Mouse (Mus musculus) heart, adult 10 weeks (tissue): ENCODE measurements around the gene Sf3b4. TPM values are rescaled to one million over a fixed set of nuclear protein-coding genes. Genes with fewer than 3 reads are reported as not detected.

Source experiments
- polyA plus RNA-seq: library from polyadenylated mRNA; stranded (reverse); fragments of 350-450 nt; fragmentation: Illumina TruSeq; extraction: RNeasy Lipid Tissue Mini Kit (QIAGEN cat#74804); gene quantifications from one replicate; pipeline ENCODE4 v1.2.3, GENCODE M21; 2014; ENCODE audit warnings: low read depth, low replicate concordance

Sf3b4 gene
- 18.5 TPM for polyA plus RNA-seq

GRCm38 (mm10) chr3:96172197-96173178 is at the start of gene Sf3b4:
TSS of gene Sf3b4 (plus strand) at chr3:96172332.

GRCm38 (mm10) chr3:96161869-96162840 is 10.0 kb upstream of the Sf3b4 start, which contains the start of gene Mtmr11:
TSS of gene Mtmr11 (plus strand) at chr3:96162004.

GRCm38 (mm10) chr3:96180727-96181477 is 8.8 kb downstream of the Sf3b4 start, which contains the start of gene Sv2a:
TSS of gene Sv2a (plus strand) at chr3:96181151.

GRCm38 (mm10) chr3:96219661-96220130 is 47.6 kb downstream of the Sf3b4 start, which contains the start of the genes Bola1 and Hist2h2ab:
TSS of gene Bola1 (minus strand) at chr3:96219709.
TSS of gene Hist2h2ab (plus strand) at chr3:96219865.

GRCm38 (mm10) chr3:96220765-96221639 is 48.9 kb downstream of the Sf3b4 start, which contains the start of the genes Hist2h2ac and Hist2h2be:
TSS of gene Hist2h2ac (minus strand) at chr3:96220880.
TSS of gene Hist2h2be (plus strand) at chr3:96221119.

Other genes starting within 250 kb of the Sf3b4 start
- gene Anp32e, start 243.1 kb upstream of the Sf3b4 start, polyA plus RNA-seq: 68.1 TPM
- gene Plekho1, start 176.3 kb upstream of the Sf3b4 start, polyA plus RNA-seq: 86.2 TPM
- gene Vps45, start 113.9 kb upstream of the Sf3b4 start, polyA plus RNA-seq: 16.6 TPM
- gene Otud7b, start 67.8 kb upstream of the Sf3b4 start, polyA plus RNA-seq: 26.9 TPM
- 4.2 TPM for gene Mtmr11, start 10.3 kb upstream of the Sf3b4 start, polyA plus RNA-seq
- gene Sv2a, start 8.8 kb downstream of the Sf3b4 start, polyA plus RNA-seq: 4.0 TPM
- gene Bola1, start 47.4 kb downstream of the Sf3b4 start, polyA plus RNA-seq: 32.8 TPM
- gene Hist2h2ab, start 47.5 kb downstream of the Sf3b4 start, polyA plus RNA-seq: not detected
- not detected for gene Hist2h2ac, start 48.5 kb downstream of the Sf3b4 start, polyA plus RNA-seq
- 10.3 TPM for gene Hist2h2be, start 48.8 kb downstream of the Sf3b4 start, polyA plus RNA-seq
- gene Hist2h3c2, start 66.8 kb downstream of the Sf3b4 start, polyA plus RNA-seq: 2.9 TPM
- gene Hist2h2aa2, start 67.9 kb downstream of the Sf3b4 start, polyA plus RNA-seq: 81.7 TPM
- 9.4 TPM for gene Hist2h2aa1, start 73.2 kb downstream of the Sf3b4 start, polyA plus RNA-seq
- gene Hist2h3c1, start 74.4 kb downstream of the Sf3b4 start, polyA plus RNA-seq: not detected
- 0.55 TPM for gene Hist2h4, start 91.0 kb downstream of the Sf3b4 start, polyA plus RNA-seq
- not detected for gene Hist2h3b, start 96.3 kb downstream of the Sf3b4 start, polyA plus RNA-seq
- gene Hist2h2bb, start 97.4 kb downstream of the Sf3b4 start, polyA plus RNA-seq: not detected
- 2.2 TPM for gene Fcgr1, start 121.6 kb downstream of the Sf3b4 start, polyA plus RNA-seq